Mouse (Mus musculus): ENCODE data around the gene Gm4881.

Gene Gm4881
- long read RNA-seq, experiment 1: 0 reads
- long read RNA-seq, experiment 2: 0 reads

DNA sequence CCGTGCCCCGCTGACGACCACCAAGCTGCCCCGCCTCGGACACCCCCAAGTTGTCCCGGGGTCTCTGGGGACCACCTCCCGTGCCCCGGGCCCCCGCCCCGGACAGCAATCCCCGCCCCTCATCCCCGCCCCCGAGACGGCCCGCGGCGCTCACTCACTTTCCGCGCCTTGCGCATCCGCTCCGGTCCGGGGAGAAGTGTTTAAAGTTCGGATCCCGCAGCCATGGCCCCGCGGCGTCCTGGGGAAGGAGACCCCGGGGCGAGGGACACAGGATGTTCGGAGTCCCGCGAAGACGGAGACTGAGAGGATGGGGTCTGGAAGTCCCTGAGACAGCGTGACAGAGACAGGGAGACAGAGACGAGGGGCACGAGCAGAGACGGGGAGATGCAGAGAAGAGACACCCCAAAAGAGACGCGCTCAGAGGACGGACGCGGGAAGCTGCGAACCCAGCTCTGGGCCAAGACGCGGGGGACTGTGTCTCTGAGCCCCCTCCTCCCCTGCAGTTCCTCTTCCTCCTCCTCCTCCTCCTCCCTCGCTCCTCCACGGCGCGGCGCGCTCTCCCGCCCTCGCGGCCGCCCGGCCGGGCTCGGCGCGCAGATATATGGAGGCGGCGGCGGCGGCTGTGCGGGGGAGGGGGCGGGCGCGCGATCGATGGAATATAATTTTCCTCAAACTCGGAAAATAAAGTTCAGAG is at the start of gene Gm4881:
Gm4881 (minus strand) TSS at position 238 of the 694 bp plus-strand sequence.
- intact Hi-C loops (cut with DNase I): no loop called here

DNA sequence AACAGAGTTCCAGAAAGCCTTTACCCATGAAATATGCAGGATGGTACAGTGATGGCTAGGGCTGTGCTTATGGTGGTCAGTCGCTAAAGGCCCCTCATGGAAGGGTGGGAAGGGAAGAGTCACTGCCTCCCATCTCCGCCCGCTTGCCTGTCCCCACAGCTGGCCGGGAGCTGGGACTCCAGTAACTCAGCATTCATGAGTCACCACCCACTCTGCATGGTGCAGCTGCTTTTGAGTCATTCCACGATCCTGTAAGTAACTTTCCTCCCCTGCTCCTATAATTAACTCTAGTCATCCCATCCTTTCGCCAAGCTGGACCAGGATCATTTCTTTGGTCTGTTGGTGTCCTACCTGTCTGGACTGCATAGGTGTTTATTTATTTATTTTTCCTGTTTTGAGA is 48.8 kb upstream of the Gm4881 start:
- intact Hi-C loops (cut with DNase I): no loop called here

DNA sequence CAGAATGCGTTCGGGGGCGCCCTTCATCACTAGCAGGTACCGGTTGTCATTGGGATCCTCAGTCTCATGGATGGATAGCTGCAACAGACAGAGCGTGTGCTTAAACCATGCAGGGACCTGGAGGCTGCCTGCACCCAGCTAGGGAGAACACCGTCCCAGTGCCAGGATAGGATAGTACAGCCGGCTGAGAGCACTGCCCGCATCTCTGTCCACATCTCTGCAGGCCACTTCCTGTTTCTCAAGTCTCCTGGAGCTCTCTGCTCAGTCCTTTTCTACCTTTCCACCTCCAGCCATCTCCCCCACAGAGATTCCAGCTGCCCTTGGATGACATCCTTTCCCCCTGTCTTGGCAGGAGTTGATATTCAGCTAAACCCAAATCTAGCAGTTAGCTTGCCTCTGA is 46.2 kb upstream of the Gm4881 start:
- intact Hi-C loops (cut with DNase I): no loop called here

DNA sequence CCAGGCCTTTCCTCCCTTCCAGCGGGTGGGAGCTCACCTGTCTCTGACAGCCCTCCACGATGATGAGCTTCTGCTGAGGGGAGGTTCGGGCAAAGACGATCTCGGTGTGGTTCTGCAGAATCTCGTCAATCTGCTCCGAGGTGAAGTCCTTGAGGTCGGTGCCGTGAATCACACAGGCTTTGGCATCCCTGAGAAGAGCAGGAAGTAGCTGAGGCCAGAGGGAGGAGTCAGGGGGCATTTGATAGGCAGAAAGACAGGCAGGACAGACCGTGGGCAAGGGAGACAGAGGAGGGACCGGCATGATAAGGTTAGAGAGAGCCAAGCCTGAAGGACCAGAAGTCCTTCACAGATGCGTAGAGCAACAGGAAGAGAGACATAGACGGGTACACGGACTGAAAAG is 43.6 kb upstream of the Gm4881 start:
- intact Hi-C loops (cut with DNase I): no loop called here

DNA sequence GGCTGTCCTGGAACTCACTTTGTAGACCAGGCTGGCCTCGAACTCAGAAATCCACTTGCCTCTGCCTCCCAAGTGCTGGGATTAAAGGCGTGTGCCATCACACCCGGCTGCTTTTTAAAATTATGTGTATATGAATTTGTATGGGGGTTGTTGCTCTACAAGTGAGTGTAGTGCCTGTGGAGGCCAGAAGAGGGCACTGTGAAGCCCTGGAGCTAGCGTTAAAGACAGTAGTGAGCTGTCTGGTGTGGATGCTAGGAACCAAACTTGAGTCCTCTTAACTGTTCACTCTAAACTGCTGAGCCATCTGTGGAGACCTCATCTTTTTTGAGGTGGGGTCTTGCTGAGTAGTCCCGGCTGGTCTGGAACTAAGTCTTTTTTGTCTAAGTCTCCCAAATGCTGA is 41.5 kb upstream of the Gm4881 start:
- intact Hi-C loops (cut with DNase I): no loop called here

DNA sequence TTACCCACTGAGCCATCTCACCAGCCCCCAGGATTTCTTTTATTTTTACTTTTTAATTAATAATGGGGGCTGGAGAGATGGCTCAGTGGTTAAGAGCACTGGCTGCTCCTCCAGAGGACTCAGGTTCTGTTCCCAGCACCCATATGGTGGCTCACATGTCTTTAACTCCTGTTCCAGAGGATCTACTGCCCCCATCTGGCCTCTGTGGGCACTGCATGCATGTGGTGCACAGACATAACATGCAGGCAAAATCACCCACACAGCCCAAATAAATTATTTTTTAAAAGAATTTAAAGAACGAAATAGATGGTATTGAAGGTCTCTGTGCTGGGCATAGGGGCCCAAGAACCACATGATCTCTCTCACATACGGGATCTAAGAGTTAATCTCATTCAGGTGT is 40.0 kb upstream of the Gm4881 start:
- intact Hi-C loops (cut with DNase I): no loop called here

DNA sequence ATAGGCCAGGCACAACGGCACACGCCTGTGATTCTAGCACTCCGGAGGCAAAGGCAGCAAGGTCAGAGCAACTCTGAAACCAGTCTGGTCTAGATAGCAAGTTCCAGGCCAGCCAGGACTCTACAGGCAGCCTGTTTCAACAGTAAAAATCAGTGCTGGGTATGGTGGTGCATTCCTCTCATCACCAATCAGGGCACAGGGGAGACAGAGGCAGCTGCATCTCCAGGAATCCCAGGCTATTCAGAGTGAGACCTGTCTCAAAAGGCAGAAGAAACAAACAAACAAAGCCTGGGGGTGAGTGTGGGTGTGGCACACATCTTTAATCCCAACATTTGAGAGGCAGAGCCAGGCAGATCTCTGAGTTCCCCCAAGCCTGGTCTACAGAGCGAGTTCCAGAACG is 39.1 kb upstream of the Gm4881 start:
- intact Hi-C loops (cut with DNase I): no loop called here

DNA sequence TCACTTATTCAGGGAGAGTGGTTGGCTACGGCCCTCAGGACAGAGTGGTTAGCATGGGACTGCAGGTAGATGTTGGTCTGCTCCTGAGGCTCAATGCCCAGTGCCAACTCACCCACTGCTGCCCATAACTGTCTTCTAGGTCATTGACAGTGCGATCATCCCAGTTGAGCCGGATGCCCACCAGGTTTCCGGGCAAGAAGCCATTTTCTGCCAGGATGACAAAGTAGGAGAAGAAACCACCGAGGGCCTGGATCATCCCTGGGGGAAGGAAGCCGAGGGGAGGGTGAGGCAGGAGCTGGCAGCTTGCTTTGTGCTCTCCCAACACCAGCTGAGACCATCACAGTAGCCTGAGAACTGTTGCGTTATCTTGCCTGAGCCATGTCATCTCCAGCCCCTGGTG is 36.1 kb upstream of the Gm4881 start:
- intact Hi-C loops (cut with DNase I): no loop called here

DNA sequence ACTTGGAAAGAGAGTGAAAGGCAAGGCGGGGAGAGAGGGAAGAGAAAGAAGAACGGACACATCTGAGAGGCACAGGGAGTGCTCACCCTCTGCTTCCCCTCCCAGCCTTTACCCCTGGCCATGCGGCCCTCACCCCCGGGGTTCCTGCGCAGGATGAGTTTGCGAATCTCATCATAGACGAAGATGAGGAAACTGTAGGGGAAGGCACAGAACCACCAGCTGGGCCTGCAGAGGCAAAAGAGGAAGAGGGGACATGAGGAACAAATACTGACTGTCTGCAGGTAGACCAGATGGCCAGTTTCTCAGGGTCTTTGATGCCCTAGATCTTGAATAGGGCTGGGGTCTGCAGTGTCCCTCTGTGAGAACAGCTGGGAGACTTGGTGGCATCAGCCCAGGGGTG is 34.5 kb upstream of the Gm4881 start:
- intact Hi-C loops (cut with DNase I): no loop called here

DNA sequence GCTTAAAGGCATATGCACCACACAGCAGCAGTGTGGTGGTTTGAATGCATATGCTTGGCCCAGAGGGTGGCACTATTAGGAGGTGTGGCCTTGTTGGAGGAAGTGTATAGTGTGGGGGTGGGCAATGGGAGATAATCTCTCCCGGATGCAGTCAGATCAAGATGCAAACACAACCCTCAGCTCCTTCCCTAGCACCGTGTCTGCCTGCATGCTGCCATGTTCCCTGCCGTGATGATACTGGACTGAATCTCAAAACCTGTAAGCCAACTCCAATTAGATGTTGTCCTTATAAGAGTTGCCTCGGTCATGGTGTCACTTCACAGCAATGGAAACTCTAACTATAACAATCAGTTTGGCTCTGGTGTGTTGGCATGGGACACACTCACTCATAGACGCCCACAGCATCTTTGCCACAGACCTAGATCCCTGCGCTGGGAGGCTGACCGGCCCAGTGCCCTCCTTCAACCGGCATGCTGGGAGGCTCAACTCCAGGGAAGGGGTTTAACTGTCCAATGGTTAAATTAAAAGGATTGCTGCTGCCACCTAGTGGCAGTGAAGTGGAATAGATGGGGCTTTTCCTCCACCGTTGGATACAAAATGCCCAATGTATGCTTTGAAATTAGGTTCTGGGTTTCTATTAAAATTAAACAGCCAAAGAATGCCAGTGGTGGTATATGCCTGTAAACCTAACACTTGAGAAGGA is 30.8 kb upstream of the Gm4881 start:
- intact Hi-C loops (cut with DNase I): no loop called here

DNA sequence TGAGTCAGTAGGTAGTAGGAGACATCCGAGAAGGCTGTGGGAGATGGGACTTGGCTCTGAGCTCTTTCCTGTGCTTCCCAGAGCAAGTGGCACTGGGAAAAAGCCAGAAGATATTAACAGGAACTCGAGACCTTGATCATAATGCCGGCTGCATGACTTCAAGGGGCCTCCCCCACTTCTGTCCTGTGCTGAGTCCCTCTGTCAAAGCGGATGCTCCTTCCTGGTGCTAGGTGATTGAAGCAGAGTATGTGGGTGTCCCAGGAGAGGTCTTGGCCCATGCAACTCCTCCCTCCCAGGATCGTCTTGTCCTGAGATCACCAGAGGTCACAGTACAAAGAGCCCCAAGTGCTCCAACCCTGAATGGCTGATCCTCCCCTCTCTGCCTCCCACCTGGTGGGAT is 29.6 kb upstream of the Gm4881 start:
- intact Hi-C loops (cut with DNase I): no loop called here

DNA sequence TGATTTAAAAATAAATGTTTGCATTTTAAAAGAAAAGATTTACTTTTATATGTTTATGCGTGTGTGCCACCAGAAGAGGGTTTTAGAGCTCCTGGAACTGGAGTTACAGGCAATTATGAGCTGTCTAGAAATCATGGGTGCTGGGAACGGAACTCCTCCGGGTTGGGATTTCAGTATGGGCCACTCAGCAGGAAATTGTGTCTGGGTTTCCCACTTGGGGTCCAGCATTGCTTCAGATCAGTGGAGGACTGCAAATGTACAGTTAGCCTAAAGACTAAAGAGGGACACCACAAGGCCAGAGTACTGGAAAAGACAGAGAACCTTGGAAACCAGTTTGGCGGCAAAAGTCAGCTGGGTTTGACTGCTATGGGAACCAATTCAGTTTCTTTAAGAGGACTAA is 28.9 kb upstream of the Gm4881 start:
- intact Hi-C loops (cut with DNase I): no loop called here

DNA sequence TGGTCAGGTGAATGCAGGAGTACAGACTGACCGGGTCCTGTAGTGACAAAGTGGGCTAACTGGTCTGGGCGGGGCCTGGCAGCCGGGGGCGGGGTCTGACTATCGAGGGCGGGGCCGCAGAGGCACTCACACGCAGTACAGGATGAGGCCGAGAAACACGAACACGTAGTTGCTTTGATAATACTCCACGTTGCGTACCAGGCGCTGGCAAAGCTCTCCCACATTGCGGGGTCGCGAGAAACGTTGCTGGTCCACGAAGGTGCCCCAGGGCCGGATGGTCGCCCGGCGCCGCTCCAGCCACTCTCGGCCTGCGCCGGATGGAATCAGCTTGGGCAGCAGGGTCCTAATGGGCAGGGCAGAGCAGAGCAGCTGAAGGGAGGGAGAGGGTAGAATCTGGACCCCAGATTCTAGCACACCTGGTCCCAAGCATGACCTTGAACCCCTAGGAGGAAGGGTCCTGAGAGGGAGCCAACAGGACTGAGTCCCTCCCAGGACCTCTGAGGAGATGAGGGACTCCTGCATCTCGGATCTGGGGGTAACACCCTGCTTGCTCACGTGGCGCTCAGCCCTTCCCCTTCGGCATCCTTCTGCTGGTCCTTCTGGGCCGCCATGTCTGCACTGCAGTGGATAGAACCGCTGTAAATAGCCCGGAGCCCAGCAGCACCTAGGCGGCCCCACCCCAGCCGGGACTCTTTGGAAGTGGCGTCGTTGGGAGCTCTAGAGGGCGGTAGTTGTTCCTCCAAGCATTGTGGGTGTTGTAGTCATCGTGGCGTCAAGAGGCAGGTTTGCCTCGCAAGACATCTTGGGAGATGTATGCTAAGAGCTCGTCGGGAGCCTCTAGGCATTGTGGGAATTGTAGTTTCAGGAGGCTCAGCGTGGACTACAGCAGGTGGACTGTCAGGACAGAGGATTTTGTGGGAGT is 27.9 kb upstream of the Gm4881 start, which contains the start of gene Rabac1:
Rabac1 (minus strand) TSS at position 783 of the 922 bp plus-strand sequence.
- intact Hi-C loops (cut with DNase I): no loop called here

DNA sequence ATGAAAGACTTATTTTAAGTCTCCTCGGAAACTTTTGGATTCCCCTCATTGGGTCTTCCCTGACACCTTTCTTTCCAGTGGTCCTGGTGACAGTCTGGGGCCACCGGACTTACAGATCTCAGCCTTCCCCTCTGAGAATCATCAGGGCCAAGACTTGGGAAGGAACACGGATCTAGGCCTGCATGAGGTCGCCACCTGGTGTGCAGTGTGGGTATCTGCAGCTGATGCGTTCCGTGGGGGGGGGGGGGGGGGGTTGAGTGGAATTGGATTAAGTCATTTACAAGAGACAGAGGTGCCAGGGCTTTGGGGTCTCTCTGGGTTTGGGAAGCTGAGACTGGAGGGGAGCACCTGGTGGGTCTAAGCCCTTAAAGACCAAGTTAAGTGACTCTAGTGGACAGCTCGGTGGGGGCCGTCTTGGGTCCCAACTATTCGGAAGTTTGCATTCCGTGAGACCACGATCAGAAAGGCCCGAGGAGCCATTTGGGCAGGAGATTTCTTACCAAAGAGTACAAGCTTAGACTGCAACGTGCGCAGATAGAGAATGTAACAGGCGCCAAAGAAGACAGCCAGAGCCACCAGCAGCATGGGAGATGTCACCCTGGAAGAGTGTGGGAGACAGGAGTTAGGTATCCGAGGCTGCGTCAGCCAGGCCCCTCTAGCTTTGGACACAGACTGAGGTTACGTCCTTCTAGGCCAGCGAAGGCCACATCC is 27.1 kb upstream of the Gm4881 start:
- intact Hi-C loops (cut with DNase I): no loop called here

DNA sequence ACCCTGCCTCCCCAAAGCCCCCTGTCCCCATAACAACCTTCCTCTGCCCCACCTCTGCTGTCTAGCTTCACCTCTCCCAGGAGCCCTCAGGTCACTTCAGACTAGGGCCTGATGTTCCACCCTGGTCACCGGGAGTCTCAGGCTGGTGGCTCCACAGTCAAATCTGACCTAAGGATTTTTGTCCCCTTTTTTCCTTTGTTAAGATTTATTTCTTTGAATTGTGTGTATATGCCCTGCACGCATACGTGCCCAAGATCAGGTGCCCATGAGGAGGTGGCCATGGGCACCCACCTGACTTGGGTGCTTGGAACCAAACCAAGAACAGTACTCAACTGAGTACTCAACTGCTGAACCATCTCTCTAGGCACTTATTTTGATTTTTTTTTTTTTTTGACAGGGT is 26.0 kb upstream of the Gm4881 start:
- intact Hi-C loops (cut with DNase I): no loop called here

DNA sequence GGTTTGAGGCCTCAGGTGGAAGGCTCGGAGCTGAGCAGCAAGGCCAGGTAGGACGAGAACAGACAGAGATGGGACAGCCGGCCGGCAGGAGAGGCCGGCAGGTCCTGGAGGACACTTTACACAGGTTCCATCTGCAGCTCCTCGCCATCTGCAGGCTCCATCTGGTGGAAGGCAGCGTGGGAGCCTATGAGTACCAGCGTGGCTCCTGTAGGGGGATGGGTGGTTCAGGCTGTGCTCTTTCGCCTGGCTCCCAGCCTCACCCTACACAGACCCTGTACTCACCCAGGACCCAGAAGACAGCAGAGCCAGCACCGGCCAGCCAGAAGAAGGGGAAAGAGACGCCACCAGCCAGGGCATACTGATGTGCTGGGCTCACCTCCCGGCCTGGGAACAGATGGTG is 25.5 kb upstream of the Gm4881 start:
- intact Hi-C loops (cut with DNase I): no loop called here

DNA sequence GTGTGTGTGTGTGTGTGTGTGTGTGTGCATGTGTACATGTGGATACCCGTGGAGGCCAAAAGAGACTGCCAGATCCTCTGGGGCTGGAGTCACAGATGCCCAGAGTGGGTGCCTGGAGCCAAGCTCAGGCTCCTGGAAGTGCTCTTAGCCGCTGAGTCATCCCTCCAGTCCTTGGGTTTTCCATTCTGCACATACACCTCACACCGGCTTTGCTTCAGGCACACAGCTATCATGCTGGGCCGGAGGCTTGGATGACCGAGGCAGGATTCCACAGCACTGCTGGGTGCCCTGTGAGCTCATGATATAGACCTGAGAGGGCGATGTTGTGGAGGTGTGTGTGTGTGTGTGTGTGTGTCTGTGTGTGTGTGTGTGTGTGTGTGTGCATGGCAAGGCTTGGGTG is 24.2 kb upstream of the Gm4881 start:
- intact Hi-C loops (cut with DNase I): no loop called here

DNA sequence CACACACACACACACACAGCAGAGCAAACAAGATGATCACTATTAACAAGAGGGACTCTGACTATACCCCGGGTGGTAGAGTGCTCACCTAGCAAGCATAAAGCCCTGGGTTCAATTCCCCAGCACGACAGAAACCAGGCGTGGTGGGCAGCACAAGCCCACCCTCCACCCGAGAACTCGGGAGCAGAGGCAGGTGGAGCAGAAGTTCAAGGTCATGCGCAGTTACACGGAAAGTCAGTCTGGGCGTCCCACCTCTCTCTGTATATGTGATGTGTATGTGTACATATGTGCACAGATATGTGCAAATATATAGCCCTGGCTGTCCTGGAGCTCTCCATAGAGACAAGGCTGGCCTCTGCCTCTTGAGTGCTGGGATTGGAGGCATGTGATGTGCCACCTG is 23.7 kb upstream of the Gm4881 start:
- intact Hi-C loops (cut with DNase I): no loop called here

DNA sequence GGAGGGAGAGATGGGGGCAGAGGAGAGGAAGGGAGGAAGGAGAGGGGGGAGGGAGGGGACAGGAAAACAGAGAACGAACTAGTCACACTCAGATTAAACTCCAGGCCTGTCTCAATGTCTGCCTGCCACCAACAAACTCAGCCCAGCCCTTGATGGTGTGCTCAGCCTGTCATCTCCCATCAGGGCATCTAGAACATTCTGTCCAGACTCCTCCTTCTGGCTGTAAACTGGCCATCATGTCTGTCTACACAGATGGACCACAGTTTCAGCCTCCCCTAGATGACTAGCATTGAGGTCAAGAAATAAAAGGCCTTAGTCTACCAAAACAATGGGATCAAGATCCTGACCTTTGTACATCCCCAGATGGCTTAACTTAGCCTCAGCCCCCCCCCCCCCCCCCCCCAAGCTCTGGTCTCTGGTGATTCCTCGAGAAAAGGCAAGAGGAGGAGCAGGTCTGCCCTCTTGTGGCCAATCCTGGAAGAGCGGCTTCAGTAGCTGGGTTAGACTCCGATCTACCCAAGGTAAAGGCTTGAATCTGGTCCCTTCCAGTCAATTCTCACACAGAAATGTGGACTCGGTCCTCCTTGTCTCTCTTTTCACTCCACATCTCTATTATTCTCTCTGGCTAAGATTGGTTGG is 20.7 kb upstream of the Gm4881 start:
- intact Hi-C loops (cut with DNase I): loop anchor here (2.0 to 5.0 kb wide), 2 partner anchors 74 to 148 kb away; no protein-coding TSS in a partner anchor

DNA sequence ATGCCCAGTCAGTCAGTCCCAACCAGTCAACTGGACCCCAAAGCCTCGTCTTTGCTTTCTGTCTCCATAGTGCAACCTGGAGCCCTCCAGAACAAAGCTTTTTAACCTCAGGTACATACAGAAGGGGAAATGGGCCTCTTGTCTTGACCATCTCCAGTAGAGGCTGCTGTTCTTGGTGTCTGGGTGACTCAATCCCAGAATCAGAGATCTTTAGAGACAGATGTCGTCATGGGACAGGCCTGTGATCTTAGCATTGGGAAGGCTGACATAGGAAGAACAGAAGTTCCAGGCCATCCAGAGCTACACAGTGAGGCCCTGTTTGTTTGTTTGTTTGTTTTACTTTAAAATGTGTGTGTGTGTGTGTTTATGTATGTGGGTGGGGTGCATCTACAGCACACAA is 20.0 kb upstream of the Gm4881 start:
- intact Hi-C loops (cut with DNase I): loop anchor here (2.0 to 5.0 kb wide), 2 partner anchors 73 to 147 kb away; no protein-coding TSS in a partner anchor

DNA sequence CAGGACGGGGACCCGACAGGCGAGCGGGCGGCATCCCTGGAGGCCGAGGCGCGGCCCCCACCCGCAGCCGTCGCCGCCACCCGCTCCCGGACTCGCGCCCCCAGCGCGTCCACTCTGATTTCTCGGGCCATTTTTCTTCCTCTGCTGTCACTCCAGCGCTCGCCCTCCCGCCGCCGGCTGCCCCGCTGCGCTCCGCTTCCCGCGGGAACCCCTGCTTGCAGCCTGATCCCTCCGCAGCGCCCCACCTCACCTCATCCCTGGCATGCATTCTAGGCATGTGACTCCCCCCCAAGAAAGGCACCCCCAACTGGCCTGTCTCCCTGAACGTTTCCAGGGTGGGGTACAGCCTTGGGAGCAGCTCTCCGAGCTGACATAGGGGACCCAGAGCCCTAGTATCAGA is 10.9 kb upstream of the Gm4881 start:
- intact Hi-C loops (cut with DNase I): no loop called here
